Mouse (Mus musculus) forebrain, embryonic 10.5 days (tissue): ENCODE measurements around the gene Zc3h4. TPM values are rescaled to one million over a fixed set of nuclear protein-coding genes. Genes with fewer than 3 reads are reported as not detected.

ENCODE experiments used
- DNase-seq: peaks from one replicate; pipeline ENCODE4 v3.0.0-alpha.2; 2017; ENCODE audit warnings: low spot score; ENCODE audit errors: extremely low spot score
- H3K27ac ChIP-seq: fragments of 300-500 bp; sonication (generic); 2 replicates; pipeline ENCODE4 v1.5.1; 2016; ENCODE audit warnings: mild to moderate bottlenecking
- H3K27me3 ChIP-seq: fragments of 300-500 bp; sonication (generic); 2 replicates; pipeline ENCODE4 v1.6.1; 2016; ENCODE audit warnings: mild to moderate bottlenecking; ENCODE audit not compliant: poor library complexity, severe bottlenecking
- H3K36me3 ChIP-seq: fragments of 300-500 bp; sonication (generic); replicated peaks from 2 replicates; pipeline ENCODE4 v1.6.1; 2016; ENCODE audit warnings: mild to moderate bottlenecking, moderate library complexity
- H3K4me1 ChIP-seq: fragments of 300-500 bp; sonication (generic); 2 replicates; pipeline ENCODE4 v1.6.1; 2016
- H3K4me3 ChIP-seq: fragments of 300-500 bp; sonication (generic); 2 replicates; pipeline ENCODE4 v1.5.1; 2016; ENCODE audit warnings: mild to moderate bottlenecking, moderate library complexity
- H3K9me3 ChIP-seq: fragments of 300-500 bp; sonication (generic); 2 replicates; pipeline ENCODE4 v1.6.1; 2016; ENCODE audit warnings: mild to moderate bottlenecking, moderate library complexity
- WGBS: fragments of 180-500 bp; shearing (Covaris S2); methylation state at CpG from one replicate; pipeline ENCODE4 v1.1.7; 2016; 5-methylcytosine and 5-hydroxymethylcytosine counted together
- polyA plus RNA-seq: library from polyadenylated mRNA; unstranded; fragments of >200 nt; fragmentation: Nextera tagmentation; extraction: Ambion mirVana; gene quantifications from 2 replicates; pipeline ENCODE4 v1.2.1, GENCODE M21; 2016

Zc3h4 gene
- 18.8 and 19.2 TPM in 2 replicates for polyA plus RNA-seq

- H3K4me1 ChIP-seq, result peaks cover 41% of the 10 kb centered on the region
- peaks cover 16% of the 10 kb centered on the region for H3K36me3 ChIP-seq
- no peaks in the 10 kb centered on the region for H3K27me3 ChIP-seq
- H3K27ac ChIP-seq, result peak within 1 kb of the TSS; percentile 100
- H3K4me3 ChIP-seq, result peak within 1 kb of the TSS; percentile 92
- no peaks in the 10 kb centered on the region for H3K9me3 ChIP-seq
- DNase-seq, result peak; percentile 91
- under 1% methylated on average over 73 of the region's 85 CpGs for WGBS
These were observed at the start of gene Zc3h4 for GRCm38 (mm10) chr7:16400689-16401611. Gene Zc3h4 (plus strand): TSS chr7:16400910.

- Histone ChIP-seq H3K27ac (no peak overlapping the region), H3K4me1 (no peaks in the 10 kb centered on the region), H3K27me3 (no peaks in the 10 kb centered on the region), H3K36me3 (peaks cover 91% of the 10 kb centered on the region), H3K4me3 (no peak overlapping the region), H3K9me3 (no peaks in the 10 kb centered on the region)
- DNase-seq, result no peak
- WGBS, result 93% methylated on average over 3 of the region's 3 CpGs
These were observed 44.7 kb upstream of the Zc3h4 start for GRCm38 (mm10) chr7:16355854-16356594.

- H3K27me3 ChIP-seq, result no peaks in the 10 kb centered on the region; the same call in 1 of the 2 replicates
- H3K4me3 ChIP-seq, result no peak overlapping the region
- H3K36me3 ChIP-seq, result peaks cover 91% of the 10 kb centered on the region
- no peak for DNase-seq
- whole genome bisulfite sequencing, result 91% methylated on average over 3 of the region's 3 CpGs
- no peak overlapping the region for H3K27ac ChIP-seq
- no peaks in the 10 kb centered on the region for H3K9me3 ChIP-seq
- H3K4me1 ChIP-seq, result no peaks in the 10 kb centered on the region
These were observed 43.1 kb upstream of the Zc3h4 start for GRCm38 (mm10) chr7:16357602-16358001.

GRCm38 (mm10) chr7:16364319-16364718 lies 36.4 kb upstream of the Zc3h4 start:
- peak overlapping the region; percentile 22; the same call in 1 of the 2 replicates for H3K27ac ChIP-seq
- H3K4me1 ChIP-seq, result peaks cover 38% of the 10 kb centered on the region
- no peak overlapping the region for H3K4me3 ChIP-seq
- 94% methylated on average over 1 of the region's 1 CpGs for WGBS
- peaks cover 100% of the 10 kb centered on the region for H3K36me3 ChIP-seq
- peaks cover 23% of the 10 kb centered on the region for H3K27me3 ChIP-seq
- H3K9me3 ChIP-seq, result no peaks in the 10 kb centered on the region
- no peak for DNase-seq

- Histone ChIP-seq H3K27ac (peak overlapping the region; percentile 22), H3K4me3 (peak overlapping the region; percentile 13; the same call in 1 of the 2 replicates), H3K4me1 (peaks cover 38% of the 10 kb centered on the region), H3K36me3 (peaks cover 100% of the 10 kb centered on the region), H3K27me3 (peaks cover 23% of the 10 kb centered on the region), H3K9me3 (no peaks in the 10 kb centered on the region)
- 27% methylated on average over 4 of the region's 4 CpGs for WGBS
- peak; percentile 64 for DNase-seq
These were observed 35.7 kb upstream of the Zc3h4 start for GRCm38 (mm10) chr7:16364901-16365500.

- peaks cover 23% of the 10 kb centered on the region for H3K27me3 ChIP-seq
- no peaks in the 10 kb centered on the region for H3K9me3 ChIP-seq
- H3K36me3 ChIP-seq, result peaks cover 100% of the 10 kb centered on the region
- H3K4me1 ChIP-seq, result peaks cover 38% of the 10 kb centered on the region
- peak overlapping the region; percentile 22; the same call in 1 of the 2 replicates for H3K27ac ChIP-seq
- 76% methylated on average over 10 of the region's 10 CpGs for WGBS
- no peak for DNase-seq
- no peak overlapping the region for H3K4me3 ChIP-seq
These were observed 34.5 kb upstream of the Zc3h4 start for GRCm38 (mm10) chr7:16366133-16366646.

- no peak overlapping the region for H3K4me3 ChIP-seq
- WGBS, result 87% methylated on average over 4 of the region's 4 CpGs
- H3K36me3 ChIP-seq, result peaks cover 100% of the 10 kb centered on the region
- peaks cover 23% of the 10 kb centered on the region for H3K27me3 ChIP-seq
- H3K9me3 ChIP-seq, result no peaks in the 10 kb centered on the region
- H3K27ac ChIP-seq, result no peak overlapping the region
- DNase-seq, result no peak
- peaks cover 38% of the 10 kb centered on the region for H3K4me1 ChIP-seq
These were observed 34.0 kb upstream of the Zc3h4 start for GRCm38 (mm10) chr7:16366669-16367068.

- H3K4me3 ChIP-seq, result no peak overlapping the region
- no peaks in the 10 kb centered on the region for H3K9me3 ChIP-seq
- WGBS, result 96% methylated on average over 2 of the region's 2 CpGs
- peaks cover 37% of the 10 kb centered on the region for H3K4me1 ChIP-seq
- H3K27me3 ChIP-seq, result peaks cover 23% of the 10 kb centered on the region
- H3K36me3 ChIP-seq, result peaks cover 99% of the 10 kb centered on the region
- DNase-seq, result no peak
- no peak overlapping the region for H3K27ac ChIP-seq
These were observed 31.9 kb upstream of the Zc3h4 start for GRCm38 (mm10) chr7:16368835-16369234.

GRCm38 (mm10) chr7:16370596-16370995 lies 30.1 kb upstream of the Zc3h4 start:
- Histone ChIP-seq H3K27me3 (peaks cover 23% of the 10 kb centered on the region), H3K9me3 (no peaks in the 10 kb centered on the region), H3K36me3 (peaks cover 99% of the 10 kb centered on the region), H3K4me1 (peaks cover 20% of the 10 kb centered on the region), H3K27ac (no peak overlapping the region), H3K4me3 (no peak overlapping the region)
- DNase-seq, result no peak
- 92% methylated on average over 2 of the region's 2 CpGs for WGBS

- Histone ChIP-seq H3K27ac (no peak overlapping the region), H3K9me3 (no peaks in the 10 kb centered on the region), H3K36me3 (peaks cover 99% of the 10 kb centered on the region), H3K4me1 (no peaks in the 10 kb centered on the region), H3K27me3 (no peaks in the 10 kb centered on the region; the same call in 1 of the 2 replicates), H3K4me3 (no peak overlapping the region)
- WGBS, result 86% methylated on average over 2 of the region's 2 CpGs
- DNase-seq, result no peak
These were observed 27.0 kb upstream of the Zc3h4 start for GRCm38 (mm10) chr7:16373719-16374118.

GRCm38 (mm10) chr7:16374989-16375388 lies 25.7 kb upstream of the Zc3h4 start:
- Histone ChIP-seq H3K27ac (no peak overlapping the region), H3K4me1 (no peaks in the 10 kb centered on the region), H3K36me3 (peaks cover 99% of the 10 kb centered on the region), H3K4me3 (no peak overlapping the region), H3K27me3 (no peaks in the 10 kb centered on the region), H3K9me3 (no peaks in the 10 kb centered on the region)
- DNase-seq, result no peak
- WGBS, result 93% methylated on average over 5 of the region's 5 CpGs

- H3K36me3 ChIP-seq, result peaks cover 99% of the 10 kb centered on the region
- DNase-seq, result no peak
These were observed 24.2 kb upstream of the Zc3h4 start for GRCm38 (mm10) chr7:16376505-16376904.

More at GRCm38 (mm10) chr7:16376505-16376904, 24.2 kb upstream of the Zc3h4 start:
- H3K27ac ChIP-seq, result no peak overlapping the region
- no peaks in the 10 kb centered on the region for H3K9me3 ChIP-seq
- 98% methylated on average over 1 of the region's 1 CpGs for WGBS
- no peaks in the 10 kb centered on the region for H3K27me3 ChIP-seq
- H3K4me3 ChIP-seq, result no peak overlapping the region
- no peaks in the 10 kb centered on the region for H3K4me1 ChIP-seq
